Mouse (Mus musculus): ENCODE results near the gene Mapk8.

- TF ChIP-seq CTCF (IDR thresholded peaks at IDR 0.05 in 2 of 3, conservative IDR thresholded peaks at IDR 0.05 in 1 of 3; ENCODE audit: control insufficient read depth in 1 of 3, insufficient read depth in 1 of 3, low read depth in 2 of 3, low read length in 3 of 3, poor library complexity in 1 of 3, severe bottlenecking in 1 of 3) (no peak), POLR2A (IDR thresholded peaks at IDR 0.05; ENCODE audit: control insufficient read depth in 1 of 2, insufficient read depth in 1 of 2, low read depth in 1 of 2, low read length in 2 of 2, poor library complexity in 1 of 2) (no peak), NRF1 (IDR thresholded peaks at IDR 0.05; ENCODE audit: insufficient read depth, low read depth, low read length, poor library complexity, severe bottlenecking) (no peak), EP300 (IDR thresholded peaks at IDR 0.05; ENCODE audit: low read depth in 1 of 2, low read length in 2 of 2) (no peak)
Observed at GRCm38 (mm10) chr14:33363611-33364010, 83.3 kb downstream of the Mapk8 start.
